Mouse (Mus musculus): ENCODE measurements around the gene Fgd1. TPM values are rescaled to one million over a fixed set of nuclear protein-coding genes. Genes with fewer than 3 reads are reported as not detected.

Fgd1 gene
- polyA plus RNA-seq (2016; fragmentation: Nextera tagmentation; extraction: Ambion mirVana) = 9.3 and 10.1 TPM in 2 replicates

GRCm38 (mm10) chrX:151045850-151046249 is at the start of gene Fgd1:
Fgd1 (plus strand) TSS chrX:151046150.
- H3K36me3 ChIP-seq = no peaks in the 10 kb centered on the region
- 0 out of 2 replicates have a peak, but pooled peaks cover 5% of the 10 kb centered on the region for H3K9me3 ChIP-seq (replicated peaks)
- H3K27me3 ChIP-seq (replicated peaks) = no peaks in the 10 kb centered on the region
- no peak for ATAC-seq (ENCODE audit: insufficient number of reproducible peaks, low FRiP score)
- H3K4me2 ChIP-seq = peak within 1 kb of the TSS; percentile 74
- peak within 1 kb of the TSS; percentile 86 for H3K4me3 ChIP-seq
- H3K4me1 ChIP-seq (replicated peaks) = peaks cover 19% of the 10 kb centered on the region
- 86% methylated on average over 8 of the region's 8 CpGs for WGBS
- peak within 1 kb of the TSS; percentile 92 for H3K9ac ChIP-seq
- H3K27ac ChIP-seq (ENCODE audit: poor library complexity, severe bottlenecking) = peak within 1 kb of the TSS; percentile 89

GRCm38 (mm10) chrX:150996775-150997174 is 49.2 kb upstream of the Fgd1 start:
- ATAC-seq (ENCODE audit: insufficient number of reproducible peaks, low FRiP score) = no peak
- Histone ChIP-seq H3K27me3 (replicated peaks) (no peaks in the 10 kb centered on the region), H3K36me3 (peaks cover 71% of the 10 kb centered on the region), H3K9ac (no peak overlapping the region), H3K4me2 (no peak overlapping the region), H3K9me3 (replicated peaks) (no peaks in the 10 kb centered on the region), H3K4me1 (replicated peaks) (no peaks in the 10 kb centered on the region), H3K4me3 (no peak overlapping the region), H3K27ac (ENCODE audit: poor library complexity, severe bottlenecking) (no peak overlapping the region)
- 78% methylated on average over 3 of the region's 3 CpGs for WGBS

GRCm38 (mm10) chrX:151016938-151017877 is 28.7 kb upstream of the Fgd1 start, which contains the start of gene Gnl3l:
Gnl3l (minus strand) TSS chrX:151017322.
- 19% methylated on average over 43 of the region's 43 CpGs for WGBS
- Histone ChIP-seq H3K27me3 (replicated peaks) (no peaks in the 10 kb centered on the region), H3K9me3 (replicated peaks) (no peaks in the 10 kb centered on the region), H3K9ac (peak within 1 kb of the TSS; percentile 61), H3K4me3 (peak within 1 kb of the TSS; percentile 54), H3K4me1 (replicated peaks) (peaks cover 4% of the 10 kb centered on the region), H3K4me2 (peak within 1 kb of the TSS; percentile 69), H3K36me3 (0 out of 2 replicates have a peak, but pooled peaks cover 5% of the 10 kb centered on the region), H3K27ac (ENCODE audit: poor library complexity, severe bottlenecking) (peak within 1 kb of the TSS; percentile 68)
- ATAC-seq (ENCODE audit: insufficient number of reproducible peaks, low FRiP score) = peak; percentile 99

GRCm38 (mm10) chrX:151017897-151018296 is 28.1 kb upstream of the Fgd1 start:
- ATAC-seq (ENCODE audit: insufficient number of reproducible peaks, low FRiP score) = no peak
- Histone ChIP-seq H3K4me1 (replicated peaks) (peaks cover 4% of the 10 kb centered on the region), H3K36me3 (0 out of 2 replicates have a peak, but pooled peaks cover 5% of the 10 kb centered on the region), H3K27me3 (replicated peaks) (no peaks in the 10 kb centered on the region), H3K27ac (ENCODE audit: poor library complexity, severe bottlenecking) (peak overlapping the region; percentile 68), H3K9ac (0 out of 2 replicates have a peak overlapping the region, but pooled peaks have one; percentile 36), H3K9me3 (replicated peaks) (no peaks in the 10 kb centered on the region), H3K4me2 (peak overlapping the region; percentile 69), H3K4me3 (peak overlapping the region; percentile 54)
- WGBS = 11% methylated on average over 3 of the region's 3 CpGs

GRCm38 (mm10) chrX:151018798-151019197 is 27.2 kb upstream of the Fgd1 start:
- 0 out of 2 replicates have a peak, but pooled peaks cover 5% of the 10 kb centered on the region for H3K36me3 ChIP-seq
- H3K27ac ChIP-seq (ENCODE audit: poor library complexity, severe bottlenecking) = no peak overlapping the region
- 69% methylated on average over 3 of the region's 3 CpGs for WGBS
- H3K9ac ChIP-seq = no peak overlapping the region
- no peak overlapping the region for H3K4me3 ChIP-seq
- H3K27me3 ChIP-seq (replicated peaks) = no peaks in the 10 kb centered on the region
- H3K4me2 ChIP-seq = no peak overlapping the region
- no peak for ATAC-seq (ENCODE audit: insufficient number of reproducible peaks, low FRiP score)
- no peaks in the 10 kb centered on the region for H3K9me3 ChIP-seq (replicated peaks)
- H3K4me1 ChIP-seq (replicated peaks) = peaks cover 4% of the 10 kb centered on the region

GRCm38 (mm10) chrX:151031400-151031799 is 14.6 kb upstream of the Fgd1 start:
- no peaks in the 10 kb centered on the region for H3K27me3 ChIP-seq (replicated peaks)

GRCm38 (mm10) chrX:151041223-151041622 is 4.7 kb upstream of the Fgd1 start:
- Histone ChIP-seq H3K9ac (no peak overlapping the region), H3K4me2 (no peak overlapping the region), H3K9me3 (replicated peaks) (no peaks in the 10 kb centered on the region), H3K36me3 (no peaks in the 10 kb centered on the region), H3K27me3 (replicated peaks) (no peaks in the 10 kb centered on the region), H3K4me1 (replicated peaks) (0 out of 2 replicates have a peak, but pooled peaks cover 3% of the 10 kb centered on the region), H3K27ac (ENCODE audit: poor library complexity, severe bottlenecking) (no peak overlapping the region), H3K4me3 (no peak overlapping the region)
- WGBS = 47% methylated on average over 5 of the region's 5 CpGs
- no peak for ATAC-seq (ENCODE audit: insufficient number of reproducible peaks, low FRiP score)

More at GRCm38 (mm10) chrX:151031400-151031799, 14.6 kb upstream of the Fgd1 start:
- H3K4me3 ChIP-seq = no peak overlapping the region
- H3K36me3 ChIP-seq = no peaks in the 10 kb centered on the region
- H3K27ac ChIP-seq (ENCODE audit: poor library complexity, severe bottlenecking) = peak overlapping the region; percentile 16; the same call in 1 of the 2 replicates
- H3K9ac ChIP-seq = no peak overlapping the region
- no peak overlapping the region for H3K4me2 ChIP-seq
- 51% methylated on average over 3 of the region's 3 CpGs for WGBS
- no peak for ATAC-seq (ENCODE audit: insufficient number of reproducible peaks, low FRiP score)
- H3K9me3 ChIP-seq (replicated peaks) = no peaks in the 10 kb centered on the region
- peaks cover 8% of the 10 kb centered on the region; the same call in 1 of the 2 replicates for H3K4me1 ChIP-seq (replicated peaks)

- Histone ChIP-seq H3K9me3 (replicated peaks) (0 out of 2 replicates have a peak, but pooled peaks cover 5% of the 10 kb centered on the region), H3K27ac (ENCODE audit: poor library complexity, severe bottlenecking) (peak overlapping the region; percentile 89; the same call in 1 of the 2 replicates), H3K4me3 (peak overlapping the region; percentile 86), H3K36me3 (no peaks in the 10 kb centered on the region), H3K9ac (peak overlapping the region; percentile 92; the same call in 1 of the 2 replicates), H3K4me2 (peak overlapping the region; percentile 74), H3K4me1 (replicated peaks) (peaks cover 19% of the 10 kb centered on the region), H3K27me3 (replicated peaks) (no peaks in the 10 kb centered on the region)
- 43% methylated on average over 11 of the region's 11 CpGs for WGBS
- ATAC-seq (ENCODE audit: insufficient number of reproducible peaks, low FRiP score) = 0 out of 2 replicates have a peak, but pooled peaks have one; percentile 13
These were observed 371 bp downstream of the Fgd1 start for GRCm38 (mm10) chrX:151046321-151046720.

GRCm38 (mm10) chrX:151046777-151047430 is 954 bp downstream of the Fgd1 start:
- peak overlapping the region; percentile 74 for H3K4me2 ChIP-seq
- peak; percentile 83 for ATAC-seq (ENCODE audit: insufficient number of reproducible peaks, low FRiP score)
- peak overlapping the region; percentile 92 for H3K9ac ChIP-seq
- WGBS = 17% methylated on average over 41 of the region's 62 CpGs
- no peaks in the 10 kb centered on the region for H3K27me3 ChIP-seq (replicated peaks)
- H3K4me1 ChIP-seq (replicated peaks) = peaks cover 19% of the 10 kb centered on the region
- H3K9me3 ChIP-seq (replicated peaks) = 0 out of 2 replicates have a peak, but pooled peaks cover 5% of the 10 kb centered on the region
- peak overlapping the region; percentile 89 for H3K27ac ChIP-seq (ENCODE audit: poor library complexity, severe bottlenecking)
- H3K4me3 ChIP-seq = peak overlapping the region; percentile 86
- no peaks in the 10 kb centered on the region for H3K36me3 ChIP-seq

- Histone ChIP-seq H3K4me2 (peak overlapping the region; percentile 74), H3K27me3 (replicated peaks) (no peaks in the 10 kb centered on the region), H3K36me3 (no peaks in the 10 kb centered on the region), H3K4me3 (peak overlapping the region; percentile 86), H3K4me1 (replicated peaks) (peaks cover 19% of the 10 kb centered on the region), H3K9me3 (replicated peaks) (0 out of 2 replicates have a peak, but pooled peaks cover 5% of the 10 kb centered on the region), H3K27ac (ENCODE audit: poor library complexity, severe bottlenecking) (peak overlapping the region; percentile 89), H3K9ac (peak overlapping the region; percentile 92)
- peak; percentile 66 for ATAC-seq (ENCODE audit: insufficient number of reproducible peaks, low FRiP score)
- WGBS = 22% methylated on average over 37 of the region's 56 CpGs
These were observed 1.6 kb downstream of the Fgd1 start for GRCm38 (mm10) chrX:151047431-151048058.
